Mouse (Mus musculus) layer of hippocampus, adult 11-12 months (tissue): ENCODE measurements at regions not wholly inside any gene's neighbourhood (a gene's known extent, or its start where the extent isn't known, plus 50 kb on each side); places are given as distances from the start of the nearest gene placed in this dataset.

Experiments
- DNase-seq: peaks from one replicate; pipeline ENCODE4 v3.0.0; 2022; ENCODE audit warnings: low spot score

GRCm38 (mm10) chr16:42677211-42677610 is 198.5 kb upstream of the Zbtb20 start:
- DNase-seq: no peak

DNA sequence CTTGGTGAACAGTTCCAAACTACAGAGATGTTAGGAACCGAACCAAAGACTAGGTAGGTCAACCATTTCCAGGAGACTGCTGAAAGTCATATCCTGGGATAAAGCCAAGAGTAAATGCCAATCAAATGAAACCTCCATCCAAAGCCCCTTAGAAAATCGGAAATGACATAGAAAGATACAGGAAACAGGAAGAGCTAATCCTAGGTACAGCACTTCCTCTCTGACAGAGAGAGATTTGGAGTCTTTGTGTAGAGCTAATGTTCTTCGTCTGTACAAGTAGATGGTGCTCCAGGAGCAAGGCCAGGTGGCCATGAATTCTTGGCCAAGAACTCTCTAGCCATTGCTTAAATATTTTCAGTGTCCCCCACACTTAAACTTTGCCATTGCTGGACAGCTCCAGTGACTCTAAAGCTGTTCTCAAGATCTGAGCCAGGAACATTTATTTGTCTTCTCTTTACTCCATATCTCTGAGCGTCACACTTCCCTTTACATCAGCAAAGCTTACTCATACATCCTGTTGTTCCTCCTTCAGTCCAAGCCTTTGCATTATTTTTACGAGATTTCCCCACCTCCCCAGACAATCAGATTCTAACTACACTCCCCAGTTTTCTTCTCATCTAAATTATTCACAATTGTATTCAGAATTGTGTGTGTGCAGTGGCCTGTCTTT is 199.1 kb upstream of the Zbtb20 start:
- no peak for DNase-seq

- DNase-seq: no peak
Measured at GRCm38 (mm10) chr16:42675031-42675430, 200.7 kb upstream of the Zbtb20 start.

DNA sequence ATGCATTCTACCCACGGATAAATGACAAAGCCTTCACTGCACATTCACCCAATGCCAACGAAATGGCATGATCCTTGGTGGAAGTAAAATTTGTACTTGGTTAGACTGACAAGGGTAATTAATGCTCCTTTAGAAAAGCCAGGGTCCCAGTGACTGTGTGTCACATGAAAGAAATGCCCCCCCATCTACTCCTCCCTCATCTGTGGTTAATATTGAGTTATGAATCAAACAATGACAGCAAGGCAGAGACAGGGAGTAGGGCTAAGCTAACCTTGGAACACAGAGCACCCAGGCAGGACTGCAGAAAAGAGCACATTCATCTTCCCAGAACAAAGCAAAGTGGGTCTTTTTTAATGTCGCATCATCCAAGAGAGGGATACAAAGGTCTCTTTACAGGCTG is 209.1 kb upstream of the Zbtb20 start:
- no peak for DNase-seq

GRCm38 (mm10) chr16:42651904-42652732 is 223.6 kb upstream of the Zbtb20 start:
- DNase-seq: no peak

GRCm38 (mm10) chr16:42649767-42650166 is 225.9 kb upstream of the Zbtb20 start:
- DNase-seq: no peak

DNA sequence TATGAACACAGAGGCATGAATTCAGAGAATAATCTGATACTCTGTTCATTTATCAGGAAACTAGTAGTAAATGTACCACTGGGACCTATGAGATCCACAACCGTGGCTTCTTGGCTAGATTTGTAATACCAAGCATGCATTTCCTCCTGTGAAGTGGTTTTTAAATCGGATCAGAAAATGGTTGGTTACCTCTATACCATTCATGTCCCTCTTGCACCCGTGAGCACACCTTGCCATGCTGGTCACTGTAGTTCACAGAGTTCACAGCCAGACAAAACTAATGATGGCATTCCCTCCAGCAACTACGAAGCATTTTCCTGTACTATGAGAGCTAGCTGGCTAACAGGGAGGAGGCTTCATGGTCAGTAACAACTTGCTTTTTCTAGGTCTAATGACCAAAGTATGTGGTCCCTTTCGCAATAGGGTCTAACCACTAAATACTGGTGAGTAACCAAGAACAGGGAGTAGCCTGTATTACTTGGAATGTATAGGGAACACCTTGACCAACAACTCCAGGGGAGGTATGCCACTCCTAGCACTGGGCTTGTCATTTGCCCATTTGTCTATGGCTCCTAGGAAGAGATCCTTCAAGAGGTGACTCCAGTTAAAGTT is 227.0 kb upstream of the Zbtb20 start:
- DNase-seq: no peak

DNA sequence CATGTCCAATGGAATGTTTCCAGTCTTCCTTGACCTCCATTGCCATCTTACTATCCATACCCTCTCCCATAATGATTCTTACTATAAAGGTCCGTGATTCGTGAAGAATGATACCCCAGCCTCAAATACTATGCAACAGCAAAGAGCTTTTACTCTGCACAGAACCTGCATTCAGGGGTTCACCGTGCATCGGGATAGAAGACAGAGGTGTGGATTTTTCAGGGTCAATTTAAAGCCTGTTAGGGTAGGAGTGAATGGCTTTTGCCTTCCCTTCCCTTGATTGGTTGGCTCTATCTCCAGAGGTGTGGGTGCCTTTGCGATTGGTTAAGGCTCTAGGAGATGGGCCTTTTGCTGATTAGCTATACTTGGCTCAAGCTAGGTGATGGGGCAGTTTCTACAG is 227.9 kb upstream of the Zbtb20 start:
- no peak for DNase-seq

- DNase-seq: no peak
Measured at GRCm38 (mm10) chr16:42635766-42636165, 239.9 kb upstream of the Zbtb20 start.

DNA sequence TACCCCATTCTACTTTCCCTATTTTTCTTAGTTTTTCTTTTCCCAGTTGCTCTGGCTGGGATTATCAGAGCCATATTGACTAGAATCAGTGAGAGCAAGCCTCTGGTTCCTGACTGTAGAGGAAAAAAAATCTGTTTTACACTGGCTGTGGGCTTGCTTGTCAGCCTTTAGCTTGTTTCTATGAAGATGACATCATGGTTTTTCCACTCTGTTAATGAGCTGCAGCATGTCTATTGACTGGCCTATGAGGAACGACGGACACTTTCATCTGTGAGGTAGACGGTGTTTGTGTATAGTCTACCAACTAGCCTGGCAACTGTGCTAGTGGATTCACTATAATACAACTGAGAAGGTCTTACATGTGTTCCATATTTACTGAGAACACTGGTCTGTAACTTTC is 248.0 kb upstream of the Zbtb20 start:
- DNase-seq: no peak

DNA sequence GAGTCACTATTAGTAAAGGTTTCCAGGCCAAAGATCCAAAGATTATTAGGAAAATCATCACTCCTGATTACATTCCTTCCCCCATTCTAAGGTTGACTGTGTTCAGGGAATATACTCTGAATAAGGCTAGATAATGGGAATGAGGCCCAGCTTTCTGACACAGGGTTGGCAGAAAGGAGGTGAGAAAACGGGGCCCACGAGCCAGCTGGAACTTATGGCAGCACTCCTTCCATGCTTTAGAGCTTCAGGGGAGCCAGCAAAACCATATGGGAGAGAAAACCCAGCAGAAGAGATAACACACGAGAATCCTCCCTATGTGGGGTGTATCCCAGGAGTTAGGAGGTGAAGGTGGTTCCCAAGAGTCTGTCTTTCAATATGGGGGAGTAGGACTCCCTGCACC is 259.8 kb upstream of the Zbtb20 start:
- peak; percentile 79 for DNase-seq

GRCm38 (mm10) chr16:42612011-42612410 is 263.7 kb upstream of the Zbtb20 start:
- no peak for DNase-seq

- DNase-seq: peak; percentile 12
Measured at GRCm38 (mm10) chr16:42608336-42608735, 267.3 kb upstream of the Zbtb20 start.

DNA sequence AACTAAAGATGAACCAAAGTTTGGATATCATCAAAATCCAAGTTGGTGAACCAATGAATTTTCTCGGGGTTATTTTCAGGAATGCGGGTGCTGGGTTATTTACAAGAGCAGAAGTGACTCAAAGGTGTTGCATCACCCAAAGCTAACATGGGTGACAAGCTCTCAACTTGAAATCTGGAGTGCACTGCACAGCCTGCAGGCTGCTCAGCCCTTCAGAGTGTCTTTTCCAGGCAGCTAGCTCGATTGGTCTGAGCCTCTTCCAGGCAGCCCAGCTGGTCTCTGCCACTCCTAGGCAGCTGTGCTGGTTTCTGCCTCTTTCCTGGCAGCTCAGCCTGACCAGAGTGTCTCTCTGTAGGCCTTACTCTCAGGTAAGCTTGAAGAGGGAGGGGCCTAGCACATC is 251.9 kb upstream of the Gap43 start:
- no peak for DNase-seq

- DNase-seq: no peak
Measured at GRCm38 (mm10) chr16:42591530-42591929, 251.1 kb upstream of the Gap43 start.

- no peak for DNase-seq
Measured at GRCm38 (mm10) chr16:42586196-42586595, 245.7 kb upstream of the Gap43 start.

GRCm38 (mm10) chr16:42575517-42575946 is 235.1 kb upstream of the Gap43 start:
- no peak for DNase-seq

GRCm38 (mm10) chr16:42574978-42575377 is 234.5 kb upstream of the Gap43 start:
- DNase-seq: no peak

- DNase-seq: no peak
Measured at GRCm38 (mm10) chr16:42570246-42570996, 230.0 kb upstream of the Gap43 start.

DNA sequence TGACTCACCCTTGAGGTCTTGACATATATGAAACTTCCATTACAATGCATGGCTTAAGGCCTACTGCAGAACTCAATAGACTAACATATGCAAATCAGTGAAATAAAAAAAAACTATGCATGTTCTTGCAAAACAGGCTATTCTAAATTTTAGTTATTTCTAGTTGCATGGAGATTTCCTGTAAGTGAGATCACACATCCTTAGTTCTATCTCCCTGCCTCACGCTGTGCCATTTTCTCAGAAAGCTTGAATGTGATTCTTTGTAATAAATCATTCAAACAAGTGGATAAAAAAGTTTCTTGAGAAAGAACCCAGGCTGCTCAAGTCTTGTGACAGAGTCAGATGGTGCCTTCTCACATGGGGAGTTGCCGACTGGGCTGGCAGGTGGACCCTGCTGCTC is 228.9 kb upstream of the Gap43 start:
- DNase-seq: no peak

GRCm38 (mm10) chr16:42549591-42549990 is 209.1 kb upstream of the Gap43 start:
- no peak for DNase-seq
